Comparison of ENCODE assay signal across 8 mouse cellular contexts in the genomic region with DNA sequence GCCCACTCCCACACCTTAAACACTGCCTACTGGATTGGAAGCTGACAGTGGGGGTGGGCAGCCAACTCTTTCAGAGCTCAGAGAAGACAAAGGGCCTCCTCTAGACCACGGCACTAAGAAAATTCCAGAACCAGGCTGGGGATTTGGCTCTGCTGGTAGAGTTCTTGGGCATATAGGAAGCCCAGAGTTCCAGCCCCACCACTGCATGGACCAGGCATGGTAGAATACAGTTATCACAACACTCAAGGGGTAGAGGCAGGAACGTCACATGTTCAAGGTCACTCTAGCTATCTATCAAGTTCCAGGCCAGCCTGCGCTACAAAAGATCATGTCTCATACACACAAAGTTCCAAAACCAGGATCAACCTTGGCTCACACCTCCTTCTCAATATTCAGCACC. TPM values are rescaled to one million over a fixed set of nuclear protein-coding genes. Genes with fewer than 3 reads are reported as not detected.
DNase-seq lines count a peak whose midpoint lies in the region; ATAC-seq and TF ChIP-seq lines count a peak whose summit lies in the region.

No protein-coding gene starts in this region.

- peaks cover 11% of the 10 kb centered on the region for H3K4me1 ChIP-seq in liver, adult 2 months (ENCODE audit: control insufficient read depth, insufficient read depth, low read length)
- H3K4me1 ChIP-seq in forebrain, embryonic 11.5 days (replicated peaks; ENCODE audit: control insufficient read depth, insufficient read depth, low read length): 0 out of 2 replicates have a peak, but pooled peaks cover 2% of the 10 kb centered on the region
- H3K4me1 ChIP-seq in limb, embryonic 11.5 days (ENCODE audit: control insufficient read depth, insufficient read depth, low read length): peaks cover 8% of the 10 kb centered on the region; the same call in 1 of the 2 replicates
- peaks cover 29% of the 10 kb centered on the region for H3K4me1 ChIP-seq in neural tube, embryonic 15.5 days

- H3K4me2 ChIP-seq in forebrain, embryonic 11.5 days (ENCODE audit: low read depth, low read length, severe bottlenecking): peak overlapping the region; percentile 74; the same call in 1 of the 2 replicates
- peak overlapping the region; percentile 18; the same call in 1 of the 2 replicates for H3K4me2 ChIP-seq in limb, embryonic 11.5 days (ENCODE audit: low read depth, severe bottlenecking)
- peak overlapping the region; percentile 86 for H3K4me2 ChIP-seq in neural tube, embryonic 15.5 days

- no peak for ATAC-seq in forebrain, embryonic 11.5 days (replicated peaks; ENCODE audit: low FRiP score)
- no peak for ATAC-seq in limb, embryonic 11.5 days (ENCODE audit: insufficient number of reproducible peaks, low FRiP score, low TSS enrichment, low read depth)
- no peak for ATAC-seq in neural tube, embryonic 15.5 days (ENCODE audit: low FRiP score)

- H3K4me3 ChIP-seq in liver, adult 2 months (ENCODE audit: insufficient read depth, low read depth, low read length): peak overlapping the region; percentile 7; the same call in 1 of the 2 replicates
- no peak overlapping the region for H3K4me3 ChIP-seq in forebrain, embryonic 11.5 days (ENCODE audit: low read depth, low read length)
- H3K4me3 ChIP-seq in limb, embryonic 11.5 days (ENCODE audit: low read depth, low read length): no peak overlapping the region; the same call in 1 of the 2 replicates
- peak overlapping the region; percentile 81 for H3K4me3 ChIP-seq in neural tube, embryonic 15.5 days (replicated peaks)

- H3K36me3 ChIP-seq in liver, adult 2 months (ENCODE audit: control insufficient read depth, insufficient read depth, low read length): no peaks in the 10 kb centered on the region
- no peaks in the 10 kb centered on the region for H3K36me3 ChIP-seq in forebrain, embryonic 11.5 days (ENCODE audit: control insufficient read depth, insufficient read depth, low read length)
- no peaks in the 10 kb centered on the region for H3K36me3 ChIP-seq in limb, embryonic 11.5 days (ENCODE audit: control insufficient read depth, insufficient read depth, low read length)
- H3K36me3 ChIP-seq in neural tube, embryonic 15.5 days: no peaks in the 10 kb centered on the region

- no peak overlapping the region; the same call in 1 of the 2 replicates for H3K27ac ChIP-seq in liver, adult 2 months (replicated peaks; ENCODE audit: insufficient read depth, low read depth, low read length)
- H3K27ac ChIP-seq in forebrain, embryonic 11.5 days (ENCODE audit: low read depth, low read length): no peak overlapping the region
- H3K27ac ChIP-seq in limb, embryonic 11.5 days (replicated peaks; ENCODE audit: low read depth, low read length): no peak overlapping the region
- no peak overlapping the region for H3K27ac ChIP-seq in neural tube, embryonic 15.5 days (replicated peaks)

- no peak for TF ChIP-seq POLR2A in liver, adult 2 months (IDR thresholded peaks at IDR 0.05; ENCODE audit: extremely low read depth, insufficient read depth, low read length)

- no peak for DNase-seq in liver, adult 2 months (ENCODE audit: extremely low read depth, low read depth, low spot score)
- DNase-seq in liver: no peak
- DNase-seq in forebrain, embryonic 11.5 days (ENCODE audit: low spot score): no peak
- DNase-seq in limb, embryonic 11.5 days (ENCODE audit: low spot score): no peak
- DNase-seq in cerebellum, postnatal 10 days: no peak
- no peak for DNase-seq in gastrocnemius, postnatal 10 days
- DNase-seq in right cerebral cortex, adult 18-20 months: no peak

- no peaks in the 10 kb centered on the region for H3K27me3 ChIP-seq in liver, adult 2 months (ENCODE audit: control insufficient read depth, insufficient read depth, low read length)
- H3K27me3 ChIP-seq in forebrain, embryonic 11.5 days (ENCODE audit: control insufficient read depth, insufficient read depth, low read length): no peaks in the 10 kb centered on the region
- H3K27me3 ChIP-seq in limb, embryonic 11.5 days (ENCODE audit: control insufficient read depth, insufficient read depth, low read length): no peaks in the 10 kb centered on the region
- no peaks in the 10 kb centered on the region for H3K27me3 ChIP-seq in neural tube, embryonic 15.5 days (replicated peaks)

- no peaks in the 10 kb centered on the region for H3K9me3 ChIP-seq in forebrain, embryonic 11.5 days (ENCODE audit: control insufficient read depth, low read length)
- no peaks in the 10 kb centered on the region for H3K9me3 ChIP-seq in limb, embryonic 11.5 days (ENCODE audit: control insufficient read depth, low read length)
- H3K9me3 ChIP-seq in neural tube, embryonic 15.5 days (replicated peaks): no peaks in the 10 kb centered on the region

- no peak for TF ChIP-seq CTCF in liver, adult 2 months (IDR thresholded peaks at IDR 0.05; ENCODE audit: low read depth, low read length)

- WGBS in liver, adult 2 months: 37% methylated on average over 3 of the region's 3 CpGs
- WGBS in forebrain, embryonic 11.5 days: 85% methylated on average over 3 of the region's 3 CpGs
- 95% methylated on average over 3 of the region's 3 CpGs for WGBS in limb, embryonic 11.5 days
- 79% methylated on average over 3 of the region's 3 CpGs for WGBS in neural tube, embryonic 15.5 days

- H3K79me2 ChIP-seq in liver, adult 2 months (ENCODE audit: control insufficient read depth, insufficient read depth, low read length): peaks cover 29% of the 10 kb centered on the region

- peak overlapping the region; percentile 78 for H3K9ac ChIP-seq in liver, adult 2 months (ENCODE audit: low read depth, low read length)
- H3K9ac ChIP-seq in forebrain, embryonic 11.5 days (ENCODE audit: low read length): no peak overlapping the region
- no peak overlapping the region for H3K9ac ChIP-seq in limb, embryonic 11.5 days (ENCODE audit: low read length)
- no peak overlapping the region for H3K9ac ChIP-seq in neural tube, embryonic 15.5 days (replicated peaks)

RNA-seq across cellular contexts. Expression of gene Ralb, which starts 1.4 kb away (rescaled TPM):
- 12.8 and 14.8 TPM in 2 replicates for total RNA-seq in liver, adult 2 months (2014; rRNA removed)
- polyA plus RNA-seq in liver, adult 2 months (2012; rRNA removed): 9.0 and 9.3 TPM in 2 replicates
- 74.1 and 74.2 TPM in 2 replicates for polyA plus RNA-seq in forebrain, embryonic 11.5 days (2014; fragmentation: Nextera tagmentation; extraction: Ambion mirVana)
- 85.5 and 91.0 TPM in 2 replicates for polyA plus RNA-seq in limb, embryonic 11.5 days (2014; fragmentation: Nextera tagmentation; extraction: Ambion mirVana)
- polyA plus RNA-seq in neural tube, embryonic 15.5 days (2015; fragmentation: Nextera tagmentation; extraction: Ambion mirVana): 65.3 and 83.4 TPM in 2 replicates
- 10 to 100 TPM; 23.8 to 29.8 TPM for total RNA-seq in gastrocnemius, postnatal 10 days (2021)

RNA-seq across cellular contexts. Expression of gene Tmem185b, which starts 22.8 kb away (rescaled TPM):
- total RNA-seq in liver, adult 2 months (2014; rRNA removed): 6.6 and 7.4 TPM in 2 replicates
- 12.6 and 14.2 TPM in 2 replicates for polyA plus RNA-seq in liver, adult 2 months (2012; rRNA removed)
- polyA plus RNA-seq in forebrain, embryonic 11.5 days (2014; fragmentation: Nextera tagmentation; extraction: Ambion mirVana): 22.5 and 23.4 TPM in 2 replicates
- 21.1 and 24.2 TPM in 2 replicates for polyA plus RNA-seq in limb, embryonic 11.5 days (2014; fragmentation: Nextera tagmentation; extraction: Ambion mirVana)
- polyA plus RNA-seq in neural tube, embryonic 15.5 days (2015; fragmentation: Nextera tagmentation; extraction: Ambion mirVana): 17.5 and 18.6 TPM in 2 replicates
- total RNA-seq in gastrocnemius, postnatal 10 days (2021): 1 to 10 TPM; 7.5 to 8.5 TPM

Comparison
In these comparisons a context has a peak if more than half of its experiments do, and no peak if none do; other contexts are left out.
1. H3K4me3 ChIP-seq: peak in liver, adult 2 months (single experiment) and neural tube, embryonic 15.5 days (single experiment); none in forebrain, embryonic 11.5 days (single experiment) and limb, embryonic 11.5 days (single experiment).
2. H3K4me2 ChIP-seq: peak in every context shown above with its lines; median percentile 86 in neural tube, embryonic 15.5 days; 74 in forebrain, embryonic 11.5 days; 18 in limb, embryonic 11.5 days.